Mouse (Mus musculus) spleen, adult 12 weeks (tissue): ENCODE data around the gene Jak1.
"Not testable (repeated sequence)": the region's sequence is repeated elsewhere in the genome, so short reads cannot be mapped to it uniquely, and the experiment has no call there.

Experiments
- DNase-seq: peaks from one replicate; pipeline ENCODE4 v3.0.0; 2022; ENCODE audit warnings: low spot score

Gene Jak1

GRCm38 (mm10) chr4:101276456-101277070 is 11.5 kb upstream of the Jak1 start:
- DNase-seq = no peak

- no peak for DNase-seq
These were observed 10.8 kb upstream of the Jak1 start for GRCm38 (mm10) chr4:101275881-101276280.

GRCm38 (mm10) chr4:101270734-101271133 is 5.7 kb upstream of the Jak1 start:
- DNase-seq = no peak

- not testable (repeated sequence) for DNase-seq
These were observed 3.4 kb upstream of the Jak1 start for GRCm38 (mm10) chr4:101268506-101268905.

- DNase-seq = no peak
These were observed 441 bp upstream of the Jak1 start for GRCm38 (mm10) chr4:101265523-101265922.

- DNase-seq = peak; percentile 40
These were observed 928 bp downstream of the Jak1 start for GRCm38 (mm10) chr4:101263968-101264740.

GRCm38 (mm10) chr4:101261596-101261995 is 3.5 kb downstream of the Jak1 start:
- DNase-seq = no peak

GRCm38 (mm10) chr4:101260744-101261291 is 4.3 kb downstream of the Jak1 start:
- DNase-seq = no peak

GRCm38 (mm10) chr4:101256526-101257210 is 8.4 kb downstream of the Jak1 start:
- no peak for DNase-seq

GRCm38 (mm10) chr4:101254606-101255349 is 10.3 kb downstream of the Jak1 start:
- DNase-seq = no peak

GRCm38 (mm10) chr4:101254015-101254414 is 11.1 kb downstream of the Jak1 start:
- no peak for DNase-seq

GRCm38 (mm10) chr4:101252781-101253622 is 12.1 kb downstream of the Jak1 start:
- no peak for DNase-seq

- DNase-seq = no peak
These were observed 13.1 kb downstream of the Jak1 start for GRCm38 (mm10) chr4:101252016-101252415.

- DNase-seq = no peak
These were observed 14.9 kb downstream of the Jak1 start for GRCm38 (mm10) chr4:101249977-101250743.

GRCm38 (mm10) chr4:101247355-101247754 is 17.7 kb downstream of the Jak1 start:
- no peak for DNase-seq

- no peak for DNase-seq
These were observed 18.5 kb downstream of the Jak1 start for GRCm38 (mm10) chr4:101246569-101246968.

- DNase-seq = no peak
These were observed 20.6 kb downstream of the Jak1 start for GRCm38 (mm10) chr4:101244257-101245011.

- no peak for DNase-seq
These were observed 24.3 kb downstream of the Jak1 start for GRCm38 (mm10) chr4:101240875-101241173.

- DNase-seq = no peak
These were observed 24.8 kb downstream of the Jak1 start for GRCm38 (mm10) chr4:101240163-101240874.
